ENCODE assay signal across 7 mouse cellular contexts in genomic region chr7:45182606-45183005, GRCm38 (mm10). TPM values are rescaled to one million over a fixed set of nuclear protein-coding genes. Genes with fewer than 3 reads are reported as not detected.
DNase-seq lines count a peak whose midpoint lies in the region; ATAC-seq lines count a peak whose summit lies in the region.

No protein-coding gene starts in this region.

- WGBS in liver, embryonic 11.5 days = 20% methylated on average over 11 of the region's 11 CpGs
- 17% methylated on average over 11 of the region's 11 CpGs for WGBS in forebrain, embryonic 10.5 days
- WGBS in neural tube, embryonic 14.5 days = 19% methylated on average over 11 of the region's 11 CpGs

- no peak overlapping the region for H3K27ac ChIP-seq in liver, embryonic 11.5 days (ENCODE audit: low read depth, low read length)
- no peak overlapping the region for H3K27ac ChIP-seq in forebrain, embryonic 10.5 days
- H3K27ac ChIP-seq in neural tube, embryonic 14.5 days (ENCODE audit: low read depth, low read length) = no peak overlapping the region

- peak overlapping the region; percentile 62 for H3K4me2 ChIP-seq in liver, embryonic 11.5 days
- H3K4me2 ChIP-seq in neural tube, embryonic 14.5 days (ENCODE audit: low read depth, low read length) = peak overlapping the region; percentile 39

- ATAC-seq in liver, embryonic 11.5 days (replicated peaks; ENCODE audit: low FRiP score) = 0 out of 2 replicates have a peak, but pooled peaks have one; percentile 6
- 0 out of 2 replicates have a peak, but pooled peaks have one; percentile 2 for ATAC-seq in neural tube, embryonic 14.5 days (ENCODE audit: low read depth)

- H3K4me1 ChIP-seq in liver, embryonic 11.5 days (replicated peaks; ENCODE audit: control insufficient read depth, insufficient read depth, low read length) = peaks cover 9% of the 10 kb centered on the region
- peaks cover 42% of the 10 kb centered on the region for H3K4me1 ChIP-seq in forebrain, embryonic 10.5 days
- H3K4me1 ChIP-seq in neural tube, embryonic 14.5 days (ENCODE audit: control insufficient read depth, insufficient read depth, low read length) = no peaks in the 10 kb centered on the region

- peaks cover 96% of the 10 kb centered on the region for H3K27me3 ChIP-seq in liver, embryonic 11.5 days (replicated peaks; ENCODE audit: control insufficient read depth, insufficient read depth, low read length)
- H3K27me3 ChIP-seq in forebrain, embryonic 10.5 days (ENCODE audit: poor library complexity, severe bottlenecking) = peaks cover 100% of the 10 kb centered on the region
- H3K27me3 ChIP-seq in neural tube, embryonic 14.5 days (ENCODE audit: control insufficient read depth, insufficient read depth, low read length) = peaks cover 66% of the 10 kb centered on the region

- no peaks in the 10 kb centered on the region for H3K9me3 ChIP-seq in liver, embryonic 11.5 days (ENCODE audit: control insufficient read depth, low read length)
- no peaks in the 10 kb centered on the region for H3K9me3 ChIP-seq in forebrain, embryonic 10.5 days
- H3K9me3 ChIP-seq in neural tube, embryonic 14.5 days (ENCODE audit: control insufficient read depth, low read length) = no peaks in the 10 kb centered on the region

- 0 out of 2 replicates have a peak overlapping the region, but pooled peaks have one; percentile 3 for H3K9ac ChIP-seq in liver, embryonic 11.5 days (ENCODE audit: low read depth, low read length)
- no peak overlapping the region for H3K9ac ChIP-seq in neural tube, embryonic 14.5 days (replicated peaks; ENCODE audit: low read depth, low read length)

- DNase-seq in liver, embryonic 11.5 days (ENCODE audit: low spot score) = no peak
- DNase-seq in liver = no peak
- DNase-seq in forebrain, embryonic 10.5 days (ENCODE audit: extremely low spot score, low spot score) = no peak
- DNase-seq in kidney, postnatal 10 days = peak; percentile 52
- no peak for DNase-seq in lung, postnatal 10 days
- no peak for DNase-seq in ovary, postnatal 10 days (ENCODE audit: low spot score)

- no peaks in the 10 kb centered on the region for H3K36me3 ChIP-seq in liver, embryonic 11.5 days (ENCODE audit: control insufficient read depth, insufficient read depth, low read length)
- H3K36me3 ChIP-seq in forebrain, embryonic 10.5 days (replicated peaks) = no peaks in the 10 kb centered on the region
- no peaks in the 10 kb centered on the region for H3K36me3 ChIP-seq in neural tube, embryonic 14.5 days (ENCODE audit: control insufficient read depth, insufficient read depth, low read length)

- H3K4me3 ChIP-seq in liver, embryonic 11.5 days (ENCODE audit: low read depth, low read length) = peak overlapping the region; percentile 26
- peak overlapping the region; percentile 45 for H3K4me3 ChIP-seq in forebrain, embryonic 10.5 days
- peak overlapping the region; percentile 12 for H3K4me3 ChIP-seq in neural tube, embryonic 14.5 days (ENCODE audit: low read depth, low read length)

RNA-seq across cellular contexts. Expression of gene Pth2, which starts 1.8 kb away (rescaled TPM):
- not detected in 2 replicates for polyA plus RNA-seq in liver, embryonic 11.5 days (2014; fragmentation: Nextera tagmentation; extraction: Ambion mirVana)
- 0.33 TPM in 1 of 2 replicates, not detected in the other for polyA plus RNA-seq in forebrain, embryonic 10.5 days (2016; fragmentation: Nextera tagmentation; extraction: Ambion mirVana)
- polyA plus RNA-seq in neural tube, embryonic 14.5 days (2014; fragmentation: Nextera tagmentation; extraction: Ambion mirVana) = not detected in 2 replicates

RNA-seq across cellular contexts. Expression of gene Gfy, which starts 3.2 kb away (rescaled TPM):
- not detected in 2 replicates for polyA plus RNA-seq in liver, embryonic 11.5 days (2014; fragmentation: Nextera tagmentation; extraction: Ambion mirVana)
- 0.15 TPM in 1 of 2 replicates, not detected in the other for polyA plus RNA-seq in forebrain, embryonic 10.5 days (2016; fragmentation: Nextera tagmentation; extraction: Ambion mirVana)
- not detected in 2 replicates for polyA plus RNA-seq in neural tube, embryonic 14.5 days (2014; fragmentation: Nextera tagmentation; extraction: Ambion mirVana)

RNA-seq across cellular contexts. Expression of gene Slc17a7, which starts 18.9 kb away (rescaled TPM):
- 0.57 and 0.74 TPM in 2 replicates for polyA plus RNA-seq in liver, embryonic 11.5 days (2014; fragmentation: Nextera tagmentation; extraction: Ambion mirVana)
- polyA plus RNA-seq in forebrain, embryonic 10.5 days (2016; fragmentation: Nextera tagmentation; extraction: Ambion mirVana) = 0.95 and 1.2 TPM in 2 replicates
- polyA plus RNA-seq in neural tube, embryonic 14.5 days (2014; fragmentation: Nextera tagmentation; extraction: Ambion mirVana) = 0.71 TPM in 1 of 2 replicates, not detected in the other

RNA-seq across cellular contexts. Expression of gene Ccdc155, which starts 22.1 kb away (rescaled TPM):
- polyA plus RNA-seq in liver, embryonic 11.5 days (2014; fragmentation: Nextera tagmentation; extraction: Ambion mirVana) = 0.17 and 0.53 TPM in 2 replicates
- 0.57 and 0.66 TPM in 2 replicates for polyA plus RNA-seq in forebrain, embryonic 10.5 days (2016; fragmentation: Nextera tagmentation; extraction: Ambion mirVana)
- 0.15 and 0.50 TPM in 2 replicates for polyA plus RNA-seq in neural tube, embryonic 14.5 days (2014; fragmentation: Nextera tagmentation; extraction: Ambion mirVana)

RNA-seq across cellular contexts. Expression of gene Aldh16a1, which starts 28.2 kb away (rescaled TPM):
- 56.0 and 60.6 TPM in 2 replicates for polyA plus RNA-seq in liver, embryonic 11.5 days (2014; fragmentation: Nextera tagmentation; extraction: Ambion mirVana)
- polyA plus RNA-seq in forebrain, embryonic 10.5 days (2016; fragmentation: Nextera tagmentation; extraction: Ambion mirVana) = 53.0 and 55.1 TPM in 2 replicates
- 16.9 and 19.8 TPM in 2 replicates for polyA plus RNA-seq in neural tube, embryonic 14.5 days (2014; fragmentation: Nextera tagmentation; extraction: Ambion mirVana)
